Mouse (Mus musculus) embryonic facial prominence, embryonic 14.5 days (tissue): ENCODE measurements around the gene Mon2. TPM values are rescaled to one million over a fixed set of nuclear protein-coding genes. Genes with fewer than 3 reads are reported as not detected.
"Not testable (repeated sequence)": the region's sequence is repeated elsewhere in the genome, so short reads cannot be mapped to it uniquely, and the experiment has no call there.

ENCODE experiments used
- ATAC-seq: fragments of 200-750 bp; cut with Nextera tagmentation; 2 replicates; pipeline ENCODE4 v1.8.0; 2017; ENCODE audit warnings: low read depth, moderate number of reproducible peaks, moderate TSS enrichment
- DNase-seq: peaks from one replicate; pipeline ENCODE4 v3.0.0-alpha.2; 2015; ENCODE audit warnings: low spot score
- H3K27ac ChIP-seq: fragments of 300-500 bp; sonication (generic); replicated peaks from 2 replicates; pipeline ENCODE4 v1.5.1; 2014; ENCODE audit warnings: low read depth, mild to moderate bottlenecking, low read length, moderate library complexity
- H3K27me3 ChIP-seq: fragments of 300-500 bp; sonication (generic); replicated peaks from 2 replicates; pipeline ENCODE4 v1.6.1; 2014; ENCODE audit warnings: low read length; ENCODE audit not compliant: control insufficient read depth, insufficient read depth
- H3K36me3 ChIP-seq: fragments of 300-500 bp; sonication (generic); 2 replicates; pipeline ENCODE4 v1.6.1; 2014; ENCODE audit warnings: low read length, mixed read lengths; ENCODE audit not compliant: control insufficient read depth, insufficient read depth
- H3K4me1 ChIP-seq: fragments of 300-500 bp; sonication (generic); 2 replicates; pipeline ENCODE4 v1.6.1; 2014; ENCODE audit warnings: antibody characterized with exemption, low read length; ENCODE audit not compliant: control insufficient read depth, insufficient read depth
- H3K4me2 ChIP-seq: fragments of 300-500 bp; sonication (generic); 2 replicates; pipeline ENCODE4 v1.6.1; 2014; ENCODE audit warnings: low read depth, mild to moderate bottlenecking, low read length, moderate library complexity, mixed read lengths
- H3K4me3 ChIP-seq: fragments of 300-500 bp; sonication (generic); 2 replicates; pipeline ENCODE4 v1.5.1; 2014; ENCODE audit warnings: low read depth, mild to moderate bottlenecking, low read length
- H3K9ac ChIP-seq: fragments of 300-500 bp; sonication (generic); 2 replicates; pipeline ENCODE4 v1.6.1; 2014; ENCODE audit warnings: low read depth, mild to moderate bottlenecking, low read length, moderate library complexity, mixed read lengths
- H3K9me3 ChIP-seq: fragments of 300-500 bp; sonication (generic); 2 replicates; pipeline ENCODE4 v1.6.1; 2016; ENCODE audit warnings: low read length; ENCODE audit not compliant: control insufficient read depth
- WGBS: fragments of 180-500 bp; shearing (Covaris S2); extraction: QIAGEN DNeasy Blood & Tissue Kit; methylation state at CpG from one replicate; pipeline ENCODE4 v1.1.7; 2014; 5-methylcytosine and 5-hydroxymethylcytosine counted together
- polyA plus RNA-seq: library from polyadenylated mRNA; unstranded; fragments of >200 nt; fragmentation: Nextera tagmentation; extraction: Ambion mirVana; gene quantifications from 2 replicates; pipeline ENCODE4 v1.2.1, GENCODE M21; 2014

Mon2 gene
- polyA plus RNA-seq, 1 experiment from 2014 or later: 44.5 TPM

GRCm38 (mm10) chr10:123053557-123053956 lies 22.7 kb downstream of the Mon2 start:
- Histone ChIP-seq H3K4me3 (no peak overlapping the region), H3K9me3 (no peaks in the 10 kb centered on the region), H3K4me1 (no peaks in the 10 kb centered on the region), H3K4me2 (no peak overlapping the region), H3K27me3 (no peaks in the 10 kb centered on the region), H3K9ac (no peak overlapping the region), H3K36me3 (peaks cover 28% of the 10 kb centered on the region), H3K27ac (no peak overlapping the region)
- no peak for ATAC-seq
- no peak for DNase-seq
- 76% methylated on average over 4 of the region's 4 CpGs for WGBS

GRCm38 (mm10) chr10:123052021-123052420 lies 24.3 kb downstream of the Mon2 start:
- Histone ChIP-seq H3K4me2 (no peak overlapping the region), H3K4me3 (no peak overlapping the region), H3K9ac (no peak overlapping the region), H3K9me3 (no peaks in the 10 kb centered on the region), H3K27ac (no peak overlapping the region), H3K36me3 (peaks cover 20% of the 10 kb centered on the region), H3K4me1 (no peaks in the 10 kb centered on the region), H3K27me3 (no peaks in the 10 kb centered on the region)
- no peak for DNase-seq
- ATAC-seq: no peak
- WGBS: 77% methylated on average over 7 of the region's 7 CpGs

GRCm38 (mm10) chr10:123048730-123049129 lies 27.6 kb downstream of the Mon2 start:
- 87% methylated on average over 1 of the region's 1 CpGs for WGBS

GRCm38 (mm10) chr10:123039936-123040335 lies 36.4 kb downstream of the Mon2 start:
- DNase-seq: no peak
- H3K27me3 ChIP-seq: no peaks in the 10 kb centered on the region
- H3K4me3 ChIP-seq: no peak overlapping the region
- no peak overlapping the region for H3K9ac ChIP-seq
- peaks cover 74% of the 10 kb centered on the region for H3K36me3 ChIP-seq
- H3K4me2 ChIP-seq: no peak overlapping the region
- no peaks in the 10 kb centered on the region for H3K9me3 ChIP-seq
- no peak for ATAC-seq
- no peaks in the 10 kb centered on the region for H3K4me1 ChIP-seq
- WGBS: 61% methylated on average over 2 of the region's 2 CpGs
- no peak overlapping the region for H3K27ac ChIP-seq

More at GRCm38 (mm10) chr10:123048730-123049129, 27.6 kb downstream of the Mon2 start:
- H3K9ac ChIP-seq: no peak overlapping the region
- H3K27me3 ChIP-seq: no peaks in the 10 kb centered on the region
- no peak overlapping the region for H3K4me3 ChIP-seq
- no peaks in the 10 kb centered on the region for H3K4me1 ChIP-seq
- no peak for ATAC-seq
- no peak overlapping the region for H3K27ac ChIP-seq
- H3K36me3 ChIP-seq: peaks cover 48% of the 10 kb centered on the region
- DNase-seq: no peak
- no peak overlapping the region for H3K4me2 ChIP-seq
- H3K9me3 ChIP-seq: no peaks in the 10 kb centered on the region

DNA sequence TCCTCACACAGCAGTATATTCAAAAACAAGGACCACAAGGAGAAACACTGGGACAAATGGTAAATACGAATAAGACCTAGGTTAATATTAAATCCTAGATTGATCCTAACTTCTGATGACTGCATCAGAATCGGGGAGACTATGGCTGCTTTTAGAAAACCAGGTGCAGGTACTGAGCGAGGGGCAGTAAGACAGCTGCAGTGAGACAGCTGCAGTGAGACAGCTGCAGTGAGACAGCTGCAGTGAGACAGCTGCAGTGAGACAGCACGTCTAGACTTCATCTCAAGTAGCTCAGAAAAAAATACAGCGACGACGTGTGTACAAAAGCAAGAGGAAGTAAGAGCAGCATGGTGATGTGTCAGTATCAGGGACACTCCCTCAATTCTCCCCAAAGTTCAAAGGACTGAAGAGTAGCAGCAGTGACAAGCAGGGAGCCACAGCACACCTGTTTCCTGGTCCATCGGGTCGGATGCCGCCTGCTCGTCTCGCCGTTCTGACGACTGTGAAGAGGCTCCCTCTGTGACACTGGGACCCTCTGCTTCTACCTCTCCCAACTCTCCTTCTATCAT lies 44.1 kb downstream of the Mon2 start:
- Histone ChIP-seq H3K4me3 (no peak overlapping the region), H3K9me3 (no peaks in the 10 kb centered on the region), H3K27me3 (no peaks in the 10 kb centered on the region), H3K27ac (no peak overlapping the region), H3K4me2 (no peak overlapping the region), H3K36me3 (peaks cover 91% of the 10 kb centered on the region), H3K9ac (no peak overlapping the region), H3K4me1 (no peaks in the 10 kb centered on the region)
- ATAC-seq: no peak; the same call in 1 of the 2 replicates
- no peak for DNase-seq
- 82% methylated on average over 14 of the region's 14 CpGs for WGBS

GRCm38 (mm10) chr10:123031449-123031848 lies 44.9 kb downstream of the Mon2 start:
- 92% methylated on average over 8 of the region's 8 CpGs for WGBS
- Histone ChIP-seq H3K36me3 (peaks cover 91% of the 10 kb centered on the region), H3K4me3 (no peak overlapping the region), H3K4me1 (no peaks in the 10 kb centered on the region), H3K27ac (no peak overlapping the region), H3K27me3 (no peaks in the 10 kb centered on the region), H3K9ac (no peak overlapping the region), H3K4me2 (no peak overlapping the region), H3K9me3 (no peaks in the 10 kb centered on the region)
- ATAC-seq (no peak), DNase-seq (no peak)

DNA sequence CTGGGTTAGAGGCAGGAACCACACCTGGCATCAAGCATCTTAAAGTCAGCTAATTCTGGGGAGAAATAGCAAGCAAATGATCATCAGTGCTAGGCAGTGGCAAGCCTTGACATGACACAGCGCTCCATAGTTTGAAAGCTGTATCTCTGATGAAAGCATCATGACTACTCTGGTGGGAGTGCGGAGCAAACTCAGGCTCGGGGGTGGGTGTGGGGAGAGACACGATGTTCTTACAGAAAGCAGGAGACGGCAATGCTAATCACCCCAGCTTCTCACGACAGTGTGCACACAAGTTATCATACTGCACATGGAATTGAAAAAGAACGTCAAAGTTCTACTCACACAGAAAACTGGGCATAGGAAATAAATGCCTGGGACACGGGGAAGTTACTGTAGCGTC lies 45.7 kb downstream of the Mon2 start:
- H3K36me3 ChIP-seq: peaks cover 91% of the 10 kb centered on the region
- 85% methylated on average over 9 of the region's 9 CpGs for WGBS

DNA sequence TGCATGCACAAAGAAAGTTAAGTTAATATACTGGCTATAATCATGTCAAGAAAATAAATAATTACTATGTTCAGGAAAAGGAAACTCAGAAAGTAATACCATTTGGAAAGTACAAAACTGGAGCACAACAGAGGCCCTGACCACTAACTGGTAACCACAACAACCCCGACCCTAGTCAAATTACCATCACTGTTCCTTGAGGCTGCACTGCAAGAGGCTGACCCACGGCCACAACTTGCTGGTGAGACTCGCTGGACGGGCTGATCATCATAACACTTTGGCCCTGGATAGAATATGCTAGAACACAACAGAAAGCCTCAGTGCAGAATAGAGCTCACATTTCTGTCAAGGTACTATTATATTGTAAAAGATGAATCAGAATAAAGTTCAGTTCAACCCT lies 47.4 kb downstream of the Mon2 start:
- Histone ChIP-seq H3K27ac (no peak overlapping the region), H3K4me3 (no peak overlapping the region), H3K4me1 (no peaks in the 10 kb centered on the region), H3K4me2 (no peak overlapping the region), H3K9ac (no peak overlapping the region), H3K9me3 (no peaks in the 10 kb centered on the region), H3K27me3 (no peaks in the 10 kb centered on the region), H3K36me3 (peaks cover 91% of the 10 kb centered on the region)
- no peak for DNase-seq
- 86% methylated on average over 4 of the region's 4 CpGs for WGBS
- no peak for ATAC-seq

More for the DNA sequence above, 45.7 kb downstream of the Mon2 start:
- H3K4me1 ChIP-seq: no peaks in the 10 kb centered on the region
- H3K4me3 ChIP-seq: no peak overlapping the region
- ATAC-seq: no peak
- no peak overlapping the region for H3K9ac ChIP-seq
- no peaks in the 10 kb centered on the region for H3K27me3 ChIP-seq
- no peak for DNase-seq
- H3K9me3 ChIP-seq: no peaks in the 10 kb centered on the region
- H3K27ac ChIP-seq: no peak overlapping the region
- no peak overlapping the region for H3K4me2 ChIP-seq

DNA sequence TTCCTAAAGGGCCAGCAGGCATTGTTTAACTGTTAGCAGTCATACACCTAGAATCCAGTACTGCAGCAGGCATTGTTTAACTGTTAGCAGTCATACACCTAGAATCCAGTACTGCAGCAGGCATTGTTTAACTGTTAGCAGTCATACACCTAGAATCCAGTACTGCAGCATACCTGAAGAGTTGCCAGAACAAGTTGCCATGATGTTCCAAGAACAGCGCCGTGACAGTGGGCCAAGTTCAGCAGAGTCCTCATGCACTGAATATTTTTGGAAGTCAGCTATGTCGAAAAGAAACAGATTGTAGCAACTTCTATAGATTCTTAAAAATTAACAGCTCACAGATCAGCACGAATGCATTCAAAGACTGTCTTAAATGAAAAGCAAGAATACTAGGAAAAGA lies 49.6 kb downstream of the Mon2 start:
- DNase-seq, H3K4me1 ChIP-seq, H3K4me2 ChIP-seq, H3K27ac ChIP-seq, H3K9me3 ChIP-seq, H3K9ac ChIP-seq, H3K27me3 ChIP-seq, ATAC-seq, H3K4me3 ChIP-seq: not testable (repeated sequence)
- peaks cover 92% of the 10 kb centered on the region for H3K36me3 ChIP-seq
- 92% methylated on average over 4 of the region's 4 CpGs for WGBS
